Mouse (Mus musculus): ENCODE measurements at regions not wholly inside any gene's neighbourhood (a gene's known extent, or its start where the extent isn't known, plus 50 kb on each side); places are given as distances from the start of the nearest gene placed in this dataset.

GRCm38 (mm10) chr16:39431581-39431980, 539.1 kb downstream of the Igsf11 start:
- Histone ChIP-seq H3K4me3 (ENCODE audit: low read depth, low read length) (no peak overlapping the region), H3K36me3 (ENCODE audit: control insufficient read depth, insufficient read depth) (no peaks in the 10 kb centered on the region), H3K9me3 (ENCODE audit: control insufficient read depth) (no peaks in the 10 kb centered on the region), H3K27me3 (replicated peaks; ENCODE audit: control insufficient read depth, insufficient read depth, low read length) (no peaks in the 10 kb centered on the region), H3K9ac (ENCODE audit: low read depth, low read length) (no peak overlapping the region), H3K4me2 (replicated peaks; ENCODE audit: low read depth) (no peak overlapping the region), H3K27ac (ENCODE audit: low read depth, low read length) (no peak overlapping the region), H3K4me1 (replicated peaks; ENCODE audit: control insufficient read depth, insufficient read depth, low read length) (no peaks in the 10 kb centered on the region)
- WGBS: 89% methylated on average over 1 of the region's 1 CpGs
- no peak for TF ChIP-seq CTCF (IDR thresholded peaks at IDR 0.05; ENCODE audit: low read depth)
- no peak for ATAC-seq

DNA sequence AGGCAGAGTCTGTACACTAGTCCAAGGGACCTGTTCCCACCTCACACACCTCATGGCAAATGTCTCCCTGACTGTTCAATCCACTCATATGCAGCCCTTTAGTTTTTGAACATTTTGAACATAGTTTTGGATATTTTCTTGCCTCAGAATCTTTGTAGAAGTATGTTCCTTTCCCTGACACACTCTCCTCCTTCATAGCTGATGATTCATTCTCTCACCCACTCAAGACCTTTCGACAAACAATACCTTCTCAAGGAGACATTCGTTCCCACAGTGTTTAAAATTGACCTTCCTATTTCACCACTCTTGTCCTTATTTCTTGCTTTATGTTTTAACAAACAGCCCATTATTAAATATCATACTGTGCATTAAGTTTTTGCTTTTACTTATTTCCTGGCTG, 538.4 kb upstream of the Lsamp start:
- Histone ChIP-seq H3K27me3 (replicated peaks; ENCODE audit: control insufficient read depth, insufficient read depth, low read length) (no peaks in the 10 kb centered on the region), H3K4me3 (ENCODE audit: low read depth, low read length) (no peak overlapping the region), H3K9me3 (ENCODE audit: control insufficient read depth) (no peaks in the 10 kb centered on the region), H3K4me2 (replicated peaks; ENCODE audit: low read depth) (no peak overlapping the region), H3K36me3 (ENCODE audit: control insufficient read depth, insufficient read depth) (no peaks in the 10 kb centered on the region), H3K9ac (ENCODE audit: low read depth, low read length) (no peak overlapping the region), H3K4me1 (replicated peaks; ENCODE audit: control insufficient read depth, insufficient read depth, low read length) (no peaks in the 10 kb centered on the region), H3K27ac (ENCODE audit: low read depth, low read length) (no peak overlapping the region)
- WGBS: 80% methylated on average over 2 of the region's 2 CpGs
- no peak for TF ChIP-seq CTCF (IDR thresholded peaks at IDR 0.05; ENCODE audit: low read depth)
- ATAC-seq: no peak

DNA sequence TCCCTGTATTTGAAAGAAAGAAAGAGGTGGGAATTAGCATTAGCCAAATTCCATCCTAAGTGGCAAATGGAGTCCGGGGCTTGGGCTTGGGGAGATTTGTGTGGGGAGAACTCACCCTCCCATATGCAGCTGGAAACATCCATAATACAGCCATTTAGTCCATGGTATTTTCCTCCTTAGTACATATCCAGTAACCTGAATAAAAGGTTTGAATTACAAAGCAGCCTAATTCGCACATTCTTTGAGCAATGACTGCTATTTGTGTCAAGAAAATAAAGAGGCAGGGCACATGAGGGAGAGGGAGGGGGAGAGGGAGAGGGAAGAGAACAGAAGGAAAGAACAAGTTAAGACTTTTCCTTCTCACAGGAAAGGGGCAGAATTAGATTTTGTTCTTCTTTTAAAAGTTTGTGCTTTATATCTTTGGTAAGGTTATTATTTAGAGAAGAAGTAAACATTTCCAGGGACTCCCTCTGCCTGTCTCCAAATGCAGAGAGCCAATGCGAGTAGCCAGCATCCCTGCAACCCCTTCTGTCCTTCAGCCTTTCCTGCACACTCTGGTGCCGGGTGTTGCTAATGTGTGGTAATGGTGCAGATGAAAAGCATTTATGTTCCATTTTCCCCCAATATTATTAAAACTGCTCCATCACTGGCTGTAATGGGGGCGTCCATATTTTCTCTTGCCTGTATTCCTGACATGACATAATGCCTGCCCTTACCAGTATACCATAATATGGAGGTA, 530.6 kb upstream of the Lsamp start:
- 71% methylated on average over 5 of the region's 5 CpGs for WGBS
- Histone ChIP-seq H3K4me3 (ENCODE audit: low read depth, low read length) (no peak overlapping the region), H3K9ac (ENCODE audit: low read depth, low read length) (no peak overlapping the region), H3K4me1 (replicated peaks; ENCODE audit: control insufficient read depth, insufficient read depth, low read length) (no peaks in the 10 kb centered on the region), H3K36me3 (ENCODE audit: control insufficient read depth, insufficient read depth) (no peaks in the 10 kb centered on the region), H3K4me2 (replicated peaks; ENCODE audit: low read depth) (no peak overlapping the region), H3K27ac (ENCODE audit: low read depth, low read length) (no peak overlapping the region), H3K27me3 (replicated peaks; ENCODE audit: control insufficient read depth, insufficient read depth, low read length) (no peaks in the 10 kb centered on the region), H3K9me3 (ENCODE audit: control insufficient read depth) (no peaks in the 10 kb centered on the region)
- ATAC-seq: no peak
- no peak for TF ChIP-seq CTCF (IDR thresholded peaks at IDR 0.05; ENCODE audit: low read depth)

Measured in intestine, postnatal 0 days (tissue).